Mouse (Mus musculus) MEL-GATA-1-ER (cell line): ENCODE measurements at regions not wholly inside any gene's neighbourhood (a gene's known extent, or its start where the extent isn't known, plus 50 kb on each side); places are given as distances from the start of the nearest gene placed in this dataset.
A peak's percentile ranks its signal among the peaks of the same experiment; 100 is the strongest.

Source experiments
- DNase-seq: peaks from one replicate; pipeline ENCODE4 v3.0.0-alpha.2; 2012; ENCODE audit warnings: low read depth; ENCODE audit errors: extremely low read depth

DNA sequence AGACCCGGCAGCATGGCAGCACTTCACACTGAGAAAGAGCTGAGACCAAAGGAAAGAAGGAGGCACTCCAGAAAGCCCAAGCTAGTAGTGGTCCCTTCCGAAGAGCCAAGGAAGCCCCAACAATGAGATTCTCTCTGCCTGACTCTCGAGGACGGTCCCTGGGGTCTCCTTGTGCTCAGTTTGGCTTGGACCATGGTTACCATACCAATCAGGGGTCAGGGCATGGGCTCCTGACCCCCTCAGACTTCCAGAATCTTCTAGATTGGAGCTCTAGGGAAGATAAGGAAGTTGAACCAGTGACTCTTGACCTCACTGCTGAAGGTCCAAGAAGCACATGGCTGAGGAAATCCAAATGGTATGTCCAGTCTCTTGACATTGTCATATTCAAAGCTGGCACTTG lies 53.0 kb upstream of the Cplx2 start:
- no peak for DNase-seq

DNA sequence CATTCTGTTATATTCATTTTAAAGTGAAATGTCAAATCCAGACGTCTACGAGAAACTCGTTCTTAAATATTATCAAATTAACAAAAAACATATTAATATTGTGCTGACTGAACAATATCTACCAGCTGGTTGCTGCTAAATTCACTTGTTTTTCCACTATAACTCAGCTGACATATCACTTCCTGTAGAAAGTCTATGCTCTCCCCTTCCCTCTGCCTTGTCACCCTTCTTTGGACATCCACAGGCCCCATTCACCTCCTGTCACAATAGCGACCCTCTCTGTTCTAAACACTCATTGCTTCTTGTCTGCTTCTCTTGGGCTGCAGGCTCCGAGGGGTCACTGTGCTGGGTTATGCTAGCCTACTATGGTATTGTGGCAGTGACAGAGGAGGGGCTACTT lies 52.5 kb upstream of the Cplx2 start:
- DNase-seq = no peak

GRCm38 (mm10) chr13:54320212-54320611 lies 50.9 kb upstream of the Cplx2 start:
- no peak for DNase-seq

DNA sequence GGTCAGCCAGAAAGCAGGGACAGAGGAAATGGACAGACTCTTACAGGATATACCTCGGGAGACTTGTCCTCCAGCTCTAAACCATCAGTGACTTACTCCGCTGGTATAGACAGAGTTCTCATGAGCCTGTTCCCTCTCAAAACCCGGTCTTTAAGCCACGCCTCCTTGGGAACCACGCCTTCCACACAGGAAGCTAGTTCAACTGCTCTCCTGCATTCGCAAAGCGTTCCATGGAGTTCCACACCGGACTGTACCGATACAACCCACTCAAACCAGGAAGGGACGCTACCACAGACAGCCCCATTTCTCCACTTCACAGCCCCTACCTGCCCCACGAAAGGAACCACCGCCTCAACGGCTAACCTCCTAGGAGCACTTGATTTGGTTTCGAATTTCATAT lies 50.1 kb upstream of the Cplx2 start:
- peak; percentile 85 for DNase-seq
